Mouse (Mus musculus) naive thymus-derived CD4-positive, alpha-beta T cell, adult 5 months (primary cell): Measurements from ENCODE around the gene Olfr132. TPM values are rescaled to one million over a fixed set of nuclear protein-coding genes. Genes with fewer than 3 reads are reported as not detected.

Experiments
- polyA plus RNA-seq: library from polyadenylated mRNA; unstranded; fragments of 100-300 nt; shearing (Covaris generic); gene quantifications from one replicate; pipeline ENCODE4 v1.2.1, GENCODE M21; 2017

Olfr132 gene
- not detected for polyA plus RNA-seq

DNA sequence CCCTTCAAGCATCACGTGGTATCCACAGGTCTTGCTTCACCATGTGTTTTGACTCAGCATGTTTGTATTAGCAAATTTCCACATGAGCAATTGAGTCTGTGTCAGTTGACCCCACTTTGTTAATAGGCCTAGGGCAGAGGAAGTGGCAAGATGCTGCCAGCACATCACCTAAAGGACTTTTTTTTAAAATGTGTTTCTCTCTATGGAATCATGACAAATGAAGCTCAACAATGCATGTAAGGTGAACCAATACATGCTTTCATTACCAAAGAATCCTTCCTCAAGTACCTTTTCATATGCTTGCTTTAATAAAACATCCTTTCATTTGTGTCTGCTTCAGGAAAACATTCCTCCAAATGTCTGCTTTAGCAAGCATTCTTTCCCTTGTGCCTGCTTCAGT, at the start of gene Olfr132:
Gene Olfr132 (minus strand): TSS at position 101 of the 400 bp plus-strand sequence.

DNA sequence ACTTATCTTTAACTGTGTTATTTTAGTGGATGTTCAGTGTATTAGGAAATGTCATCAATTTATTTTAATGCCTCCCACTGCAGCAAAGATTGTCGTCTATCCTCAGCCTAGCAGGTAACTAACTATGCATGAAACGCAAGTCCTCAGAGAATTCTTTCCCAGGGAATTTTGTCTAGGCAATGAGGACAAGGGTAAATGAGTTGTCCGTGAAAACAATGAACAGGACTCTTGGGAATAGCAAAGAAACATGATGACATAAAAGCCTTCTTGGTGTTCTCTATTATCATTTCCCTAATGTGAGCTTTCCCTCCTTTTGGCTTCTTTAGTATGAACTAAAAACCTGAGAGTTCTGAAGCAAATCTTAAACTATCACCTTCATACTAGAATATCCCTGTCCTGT, 36.8 kb upstream of the Olfr132 start, which contains the start of gene Olfr134:
Gene Olfr134 (plus strand): TSS at position 301 of the 400 bp plus-strand sequence.

DNA sequence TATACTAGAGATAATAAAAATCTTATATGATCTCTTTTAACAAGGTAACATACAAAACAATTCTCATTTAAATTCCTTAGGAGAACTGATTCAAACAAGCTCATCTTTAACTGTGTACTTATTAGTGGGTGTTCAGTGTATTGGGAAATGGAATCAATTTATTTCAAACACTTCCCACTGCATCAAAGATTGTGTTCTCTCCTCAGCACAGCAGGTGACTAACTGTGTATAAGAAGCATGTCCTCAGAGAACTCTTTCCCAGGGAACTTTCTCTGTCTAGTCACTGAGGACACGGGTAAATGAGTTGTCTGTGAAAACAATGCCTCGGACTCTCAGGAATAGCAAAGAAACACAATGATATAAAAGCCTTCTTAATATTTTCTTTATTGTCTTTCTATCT, 10.7 kb upstream of the Olfr132 start, which contains the start of gene Olfr133:
Gene Olfr133 (plus strand): TSS at position 301 of the 400 bp plus-strand sequence.

DNA sequence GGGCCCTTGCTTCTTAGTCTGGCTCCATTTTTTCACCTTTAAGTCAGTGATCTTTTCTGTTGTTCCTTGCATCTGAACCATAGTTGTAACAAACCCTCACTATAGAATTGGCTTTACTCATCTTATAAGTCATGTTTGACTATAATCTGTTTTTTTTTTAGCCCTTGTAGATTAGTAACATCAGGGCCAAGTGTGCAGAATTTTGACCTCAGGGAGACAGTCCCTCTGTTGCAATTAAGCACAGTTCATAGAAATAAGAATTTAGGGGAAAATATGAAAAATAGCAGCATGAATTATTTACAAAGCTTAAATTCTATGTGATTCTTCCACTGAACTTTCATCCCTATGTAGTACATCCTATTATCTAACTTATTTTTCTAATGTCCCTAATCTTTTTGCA, 45.7 kb downstream of the Olfr132 start, which contains the start of gene Olfr131:
Gene Olfr131 (minus strand): TSS at position 101 of the 400 bp plus-strand sequence.

Other genes starting within 250 kb of the Olfr132 start
- gene Olfr127, start 234.1 kb downstream of the Olfr132 start, polyA plus RNA-seq: 0.09 TPM
- 0.21 TPM for gene Olfr128, start 214.0 kb downstream of the Olfr132 start, polyA plus RNA-seq
- not detected for gene Olfr761, start 181.4 kb downstream of the Olfr132 start, polyA plus RNA-seq
- 0.15 TPM for gene Olfr129, start 74.4 kb downstream of the Olfr132 start, polyA plus RNA-seq
- gene Olfr130, start 70.6 kb downstream of the Olfr132 start, polyA plus RNA-seq: not detected
- not detected for gene Olfr131, start 45.8 kb downstream of the Olfr132 start, polyA plus RNA-seq
- not detected for gene Olfr133, start 10.8 kb upstream of the Olfr132 start, polyA plus RNA-seq
- gene Olfr134, start 36.9 kb upstream of the Olfr132 start, polyA plus RNA-seq: not detected
- not detected for gene Olfr135, start 69.8 kb upstream of the Olfr132 start, polyA plus RNA-seq
- gene Olfr138, start 126.5 kb upstream of the Olfr132 start, polyA plus RNA-seq: not detected
- not detected for gene Olfr137, start 173.0 kb upstream of the Olfr132 start, polyA plus RNA-seq
- not detected for gene Olfr136, start 195.3 kb upstream of the Olfr132 start, polyA plus RNA-seq